Mouse (Mus musculus): ENCODE data around the gene Tufm.

DNA sequence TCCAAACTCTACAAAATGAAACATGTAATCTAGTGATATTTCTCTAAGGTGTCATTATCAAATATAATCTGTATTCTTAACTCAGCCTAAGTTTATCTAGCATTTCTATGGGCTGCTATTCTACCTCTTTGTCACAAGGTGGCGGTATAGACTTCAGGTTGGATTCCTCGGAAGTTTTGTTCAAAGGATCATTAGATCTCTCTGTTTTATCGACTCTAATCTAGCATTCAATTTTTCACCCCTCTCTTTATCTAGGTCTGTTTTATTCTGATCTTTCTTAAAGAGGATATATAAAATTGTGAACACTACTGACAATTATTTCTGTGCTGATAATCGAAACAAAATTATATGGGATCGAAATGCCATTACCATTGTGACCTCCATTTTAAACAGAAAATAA lies 5.5 kb upstream of the Tufm start:
- peak; percentile 95 for TF ChIP-seq CTCF (conservative IDR thresholded peaks at IDR 0.05; ENCODE audit: low read length)
- no peak for TF ChIP-seq POU5F1 (IDR thresholded peaks at IDR 0.05; ENCODE audit: borderline replicate concordance, low read length)
- no peak for TF ChIP-seq NANOG (IDR thresholded peaks at IDR 0.05; ENCODE audit: borderline replicate concordance, low read length)
